Mouse (Mus musculus): Measurements from ENCODE around the gene Esrra.

Esrra gene

DNA sequence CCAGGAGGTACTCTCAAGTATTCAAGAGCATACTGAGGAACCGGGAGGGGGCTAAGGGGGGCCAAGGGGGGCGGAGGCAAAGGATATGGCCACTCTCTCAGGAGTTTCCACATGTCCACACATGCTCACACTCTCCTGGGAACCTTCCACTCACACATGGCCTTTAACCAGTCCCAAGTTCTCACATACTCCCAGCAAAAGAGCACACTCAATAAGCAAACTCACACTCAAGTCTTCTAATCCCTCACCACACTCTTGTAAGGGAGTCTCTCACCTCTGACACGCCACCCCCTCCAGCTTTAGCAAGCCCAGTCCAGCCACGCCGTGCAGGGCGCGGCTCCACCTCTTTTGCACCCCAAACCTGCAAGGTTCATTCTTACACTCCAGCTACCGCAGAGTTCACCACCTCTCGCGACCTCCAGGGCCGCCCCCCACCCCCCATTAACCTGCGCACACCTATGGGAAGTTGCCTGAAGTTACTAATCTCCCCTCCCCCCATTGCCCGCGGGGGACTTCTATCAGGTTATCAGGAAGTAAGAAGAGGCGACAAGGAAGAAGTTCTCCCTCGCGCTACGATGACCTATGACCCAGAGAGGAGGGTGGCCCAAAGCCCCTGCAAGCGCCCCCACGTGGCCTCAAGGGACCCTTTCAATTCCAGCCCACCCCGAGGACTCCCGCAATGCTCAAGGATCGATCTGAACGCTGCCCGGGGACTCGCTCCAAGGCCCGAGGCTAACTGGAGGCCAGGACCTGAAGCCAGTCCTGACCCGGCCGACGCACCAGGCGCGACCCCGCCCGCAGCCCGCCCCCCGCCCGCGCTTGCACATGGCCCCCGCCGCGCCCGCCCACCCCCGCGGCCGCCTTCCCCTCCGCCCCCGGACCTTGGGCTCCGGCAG is 624 bp downstream of the Esrra start:
- peak; percentile 87 for DNase-seq (ENCODE audit: low read depth, low spot score)

DNA sequence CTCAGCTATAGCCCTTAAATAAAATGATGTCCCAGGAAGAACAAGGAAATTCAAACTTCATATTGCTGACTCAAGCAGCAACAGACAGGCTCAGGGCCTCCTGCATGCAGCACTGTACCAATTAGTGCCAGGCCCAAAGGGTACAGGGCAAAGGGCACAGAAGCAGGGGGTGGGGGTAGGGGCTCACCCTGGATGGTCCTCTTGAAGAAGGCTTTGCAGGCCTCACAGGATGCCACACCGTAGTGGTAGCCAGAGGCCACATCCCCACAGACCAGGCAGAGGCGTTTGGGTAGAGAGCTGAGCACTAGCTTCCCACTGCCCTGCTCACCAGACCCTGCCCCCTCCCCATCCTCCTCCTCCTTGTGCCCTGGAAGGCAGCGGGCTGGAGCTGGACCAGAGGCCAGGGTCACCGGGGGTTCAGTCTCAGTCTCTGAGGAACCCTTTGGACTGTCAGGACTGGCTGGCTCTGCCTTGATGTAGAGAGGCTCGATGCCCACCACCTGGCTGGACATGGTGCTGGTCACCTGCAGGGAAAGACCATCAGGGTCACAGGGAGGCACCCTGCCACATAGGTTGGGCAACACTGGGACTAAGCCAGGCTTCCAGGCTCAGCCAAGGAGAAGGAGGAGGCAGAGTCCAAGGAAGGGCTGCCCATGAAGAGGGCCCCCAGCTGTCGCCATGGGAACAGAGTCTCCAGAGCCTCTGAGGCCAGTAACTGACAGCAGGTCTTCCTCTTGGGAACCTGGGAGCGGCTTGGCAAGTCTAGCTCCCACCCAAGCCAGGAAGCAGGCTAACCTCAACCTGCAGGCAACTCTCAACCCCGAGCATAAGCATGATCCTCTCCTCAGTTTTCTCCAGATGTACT is 1.5 kb downstream of the Esrra start:
- peak; percentile 49 for DNase-seq (ENCODE audit: low read depth, low spot score)

DNA sequence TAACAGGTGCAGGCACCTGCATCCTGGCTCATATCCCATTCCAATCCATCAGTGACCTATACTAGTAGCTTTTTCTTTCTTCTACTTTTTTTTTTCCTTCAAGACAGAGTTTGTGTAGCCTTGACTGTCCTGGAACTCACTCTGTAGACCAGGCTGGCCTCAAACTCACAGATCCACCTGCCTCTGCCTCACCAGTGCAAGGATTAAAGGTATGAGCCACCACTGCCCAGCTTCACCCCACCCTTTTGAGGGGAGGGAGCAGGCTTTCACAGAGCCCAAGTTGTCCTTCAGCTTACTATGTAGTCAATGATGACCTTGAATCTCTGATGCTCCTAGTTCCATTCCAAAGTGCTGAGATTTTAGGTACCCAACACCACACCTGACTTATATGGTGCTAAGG is 2.2 kb downstream of the Esrra start:
- no peak for DNase-seq (ENCODE audit: low read depth, low spot score)

DNA sequence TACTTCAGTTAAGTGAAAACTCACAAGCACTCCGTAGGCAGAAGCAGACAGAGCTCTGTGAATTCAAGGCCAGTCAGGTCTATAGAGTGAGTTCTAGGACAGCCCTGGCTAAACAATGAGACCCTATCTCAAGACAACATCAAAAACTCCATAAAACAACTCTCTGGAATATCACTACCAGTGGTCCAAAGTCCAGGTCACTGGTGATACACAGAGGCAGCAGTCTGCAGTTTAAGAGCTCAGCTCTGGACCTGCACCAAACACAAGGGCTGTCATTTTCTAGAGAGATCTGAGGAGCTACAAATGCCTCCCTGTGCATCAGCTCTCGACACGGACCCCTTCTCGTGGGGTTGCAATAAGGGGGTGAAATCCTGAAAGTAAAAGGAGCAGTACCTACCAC is 3.3 kb downstream of the Esrra start:
- DNase-seq (ENCODE audit: low read depth, low spot score): no peak

DNA sequence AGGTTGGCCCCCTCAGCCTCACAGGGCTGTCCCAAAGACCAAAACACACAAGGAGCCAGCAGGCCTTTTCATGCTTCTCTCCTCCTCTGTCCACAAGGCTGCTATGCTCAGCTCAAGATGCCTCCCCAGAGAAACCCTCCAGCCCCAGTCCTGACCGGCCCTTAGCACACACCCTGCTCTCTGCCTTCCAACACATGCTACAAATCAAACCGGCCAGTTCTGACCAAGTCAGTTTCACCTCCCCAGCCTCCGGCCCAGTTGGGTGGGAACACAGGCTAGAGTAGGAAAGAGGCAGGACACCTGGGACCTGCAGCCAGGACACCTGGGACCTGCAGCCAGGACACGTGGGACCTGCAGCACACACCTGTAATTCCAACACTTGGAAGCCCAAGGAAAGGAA is 5.1 kb downstream of the Esrra start:
- DNase-seq (ENCODE audit: low read depth, low spot score): no peak

DNA sequence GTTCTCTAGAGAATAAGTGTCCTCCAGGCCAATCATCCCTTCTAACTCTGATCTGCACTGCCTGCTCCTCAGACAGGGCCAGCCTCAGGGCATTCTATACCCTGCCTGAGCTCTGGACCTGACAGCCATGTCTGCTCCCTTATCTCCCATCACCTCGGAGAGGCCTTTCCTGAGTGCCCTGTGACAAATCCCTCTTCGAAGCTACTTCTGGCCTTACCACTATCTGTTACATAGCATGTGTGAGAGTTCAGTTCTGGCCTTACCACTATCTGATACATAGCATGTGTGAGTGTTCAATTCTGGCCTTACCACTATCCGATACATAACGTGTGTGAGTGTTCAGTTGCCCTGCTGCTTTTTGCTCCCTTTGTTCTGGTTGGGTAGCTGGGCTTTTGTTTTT is 6.3 kb downstream of the Esrra start:
- DNase-seq (ENCODE audit: low read depth, low spot score): no peak

DNA sequence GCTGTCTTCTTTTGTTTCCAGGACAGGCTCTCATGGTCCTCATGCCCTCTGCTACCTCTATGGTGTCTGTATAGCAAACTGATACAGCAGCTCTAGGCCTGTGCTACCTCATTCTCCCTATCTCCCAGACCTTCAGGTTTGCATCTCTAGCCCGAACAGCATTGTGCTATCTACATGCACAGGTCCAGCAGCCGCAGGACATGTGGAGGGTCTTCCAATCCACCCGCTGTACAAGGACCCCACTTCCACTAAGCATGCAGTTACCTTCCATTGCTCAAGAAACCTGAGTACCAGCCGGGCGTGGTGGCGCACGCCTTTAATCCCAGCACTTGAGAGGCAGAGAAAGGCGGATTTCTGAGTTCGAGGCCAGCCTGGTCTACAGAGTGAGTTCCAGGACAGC is 7.1 kb downstream of the Esrra start:
- DNase-seq (ENCODE audit: low read depth, low spot score): no peak

DNA sequence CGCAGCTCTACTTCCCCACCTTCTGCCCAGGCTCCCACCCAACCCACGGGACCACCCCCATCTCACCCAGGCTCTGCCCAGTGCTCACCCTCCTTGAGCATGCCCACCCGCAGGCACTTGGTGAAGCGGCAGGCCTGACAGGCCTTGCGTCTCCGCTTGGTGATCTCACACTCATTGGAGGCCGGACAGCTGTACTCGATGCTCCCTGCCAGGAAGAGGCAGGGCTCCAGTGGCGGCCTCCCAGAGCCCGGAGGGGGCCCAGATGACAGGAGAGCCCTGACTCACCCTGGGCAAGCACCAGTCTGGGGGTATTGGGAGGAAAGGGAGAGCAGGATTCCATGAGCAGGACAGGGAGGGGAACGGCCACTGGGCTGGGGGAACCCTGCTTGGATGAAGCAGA is 7.6 kb downstream of the Esrra start:
- DNase-seq (ENCODE audit: low read depth, low spot score): no peak

DNA sequence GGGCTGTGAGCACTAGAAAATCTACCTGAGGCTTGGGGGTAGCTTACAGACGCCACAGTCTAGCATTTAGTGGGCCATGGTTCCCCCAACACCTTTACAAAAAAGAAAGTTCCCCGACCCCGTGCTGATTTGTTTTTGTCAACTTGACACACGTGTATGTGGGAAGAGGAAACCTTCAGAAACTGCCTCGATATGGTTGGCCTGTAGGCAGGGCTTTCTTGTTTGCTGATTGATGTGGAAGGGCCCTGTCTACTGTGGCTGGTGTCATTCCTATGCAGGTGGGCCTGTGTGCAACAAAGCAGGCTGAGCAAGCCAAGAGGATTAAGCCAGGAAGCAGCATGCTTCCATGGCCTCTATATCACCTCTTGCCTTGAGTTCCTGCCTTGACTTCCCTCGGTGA is 8.6 kb downstream of the Esrra start:
- DNase-seq (ENCODE audit: low read depth, low spot score): no peak

DNA sequence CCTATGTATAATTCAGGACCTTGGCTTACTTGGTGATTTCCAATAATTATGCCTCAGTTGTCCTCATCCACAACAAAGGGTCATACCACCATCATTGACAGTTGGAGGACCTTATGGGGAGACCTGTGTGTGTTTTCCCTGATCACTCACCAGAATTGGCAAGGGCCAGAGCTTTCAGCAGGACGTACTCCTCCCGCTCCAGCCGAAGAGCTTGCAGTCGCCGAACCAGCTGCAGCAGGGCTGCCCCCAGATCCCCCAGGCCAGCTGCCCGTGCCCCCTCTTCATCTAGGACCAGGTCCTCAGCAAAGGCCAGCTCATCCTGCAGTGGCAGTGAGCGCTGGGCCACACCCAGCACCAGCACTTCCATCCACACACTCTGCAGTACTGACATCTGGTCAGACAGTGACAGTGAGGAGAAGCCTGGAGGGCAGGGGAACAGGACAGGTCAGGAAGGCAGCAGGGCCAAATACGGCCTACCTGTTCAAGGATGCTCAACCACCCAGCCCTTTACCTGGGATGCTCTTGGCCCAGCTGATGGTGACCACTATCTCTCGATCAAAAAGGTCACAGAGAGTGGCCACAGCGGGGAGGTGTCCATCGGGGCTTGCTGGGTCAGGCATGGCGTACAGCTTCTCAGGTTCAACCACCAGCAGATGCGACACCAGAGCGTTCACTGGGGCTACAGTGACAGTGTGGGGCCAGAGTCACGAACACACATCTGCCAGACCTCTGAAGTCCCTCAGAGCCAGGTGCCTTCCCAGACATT is 9.2 kb downstream of the Esrra start:
- DNase-seq (ENCODE audit: low read depth, low spot score): no peak

DNA sequence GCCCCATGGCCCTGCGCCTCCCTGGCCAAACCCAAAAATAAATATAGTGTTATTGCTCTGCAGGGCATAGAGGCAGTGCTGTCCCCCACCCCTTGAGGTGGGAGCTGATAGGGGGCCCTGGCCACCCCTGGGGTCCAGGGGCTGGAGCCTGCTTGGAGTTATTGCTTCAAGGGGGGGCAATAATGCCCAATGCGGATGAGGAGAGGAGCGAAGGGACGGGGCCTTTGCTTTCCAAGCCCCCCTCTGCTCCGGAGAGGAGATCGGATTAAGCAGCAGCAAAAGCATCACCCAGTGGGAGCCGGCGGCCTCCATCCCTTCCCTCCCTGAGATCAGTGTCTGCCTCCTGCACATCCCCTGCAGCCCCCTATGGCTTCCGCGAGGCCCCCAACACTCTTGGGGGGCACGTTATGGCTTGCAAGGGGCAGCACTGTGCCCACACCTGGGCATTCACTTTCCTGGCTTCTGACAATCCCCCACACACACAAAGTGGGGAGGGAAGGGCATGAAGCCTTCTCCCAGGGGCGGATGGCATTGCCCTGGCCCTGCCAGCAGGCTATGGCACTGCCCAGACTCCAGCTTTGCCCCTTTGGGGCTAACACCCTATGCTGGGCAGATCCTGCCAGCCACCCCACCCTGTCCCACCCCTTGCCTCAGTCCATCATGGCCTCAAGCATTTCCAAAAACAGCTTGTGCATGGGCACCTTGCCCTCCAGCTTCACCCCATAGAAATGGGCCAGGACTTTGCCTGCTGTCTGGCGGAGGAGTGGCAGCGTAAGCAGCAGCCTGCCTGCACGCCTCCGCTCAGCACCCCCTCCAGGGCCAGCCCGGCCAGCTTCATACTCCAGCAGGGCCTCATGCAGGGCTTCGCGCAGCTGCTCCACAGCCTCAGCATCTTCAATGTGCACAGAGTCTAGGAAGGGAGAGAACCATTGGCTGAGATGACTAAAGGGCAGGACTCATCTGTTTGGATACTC is 10.2 kb downstream of the Esrra start:
- DNase-seq (ENCODE audit: low read depth, low spot score): no peak

DNA sequence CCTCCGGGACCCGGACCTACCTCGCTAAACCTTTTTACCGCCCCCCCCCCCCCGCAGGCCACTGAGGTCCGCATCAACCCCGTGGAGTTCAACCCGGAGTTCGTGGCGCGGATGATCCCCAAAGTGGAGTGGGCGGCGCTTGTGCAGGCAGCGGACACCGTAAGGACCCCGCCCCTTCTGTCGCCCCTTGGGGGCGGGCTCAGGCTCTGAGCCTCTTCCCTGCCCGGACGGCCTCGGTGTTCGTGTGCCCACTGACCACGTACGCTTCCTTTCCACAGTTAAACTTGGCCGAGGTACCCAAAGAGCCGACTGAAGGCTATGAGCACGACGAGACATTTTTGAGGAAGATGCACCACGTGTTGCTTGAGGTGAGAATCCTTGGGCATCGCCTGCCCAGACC is 11.3 kb downstream of the Esrra start:
- peak; percentile 73 for DNase-seq (ENCODE audit: low read depth, low spot score)

DNA sequence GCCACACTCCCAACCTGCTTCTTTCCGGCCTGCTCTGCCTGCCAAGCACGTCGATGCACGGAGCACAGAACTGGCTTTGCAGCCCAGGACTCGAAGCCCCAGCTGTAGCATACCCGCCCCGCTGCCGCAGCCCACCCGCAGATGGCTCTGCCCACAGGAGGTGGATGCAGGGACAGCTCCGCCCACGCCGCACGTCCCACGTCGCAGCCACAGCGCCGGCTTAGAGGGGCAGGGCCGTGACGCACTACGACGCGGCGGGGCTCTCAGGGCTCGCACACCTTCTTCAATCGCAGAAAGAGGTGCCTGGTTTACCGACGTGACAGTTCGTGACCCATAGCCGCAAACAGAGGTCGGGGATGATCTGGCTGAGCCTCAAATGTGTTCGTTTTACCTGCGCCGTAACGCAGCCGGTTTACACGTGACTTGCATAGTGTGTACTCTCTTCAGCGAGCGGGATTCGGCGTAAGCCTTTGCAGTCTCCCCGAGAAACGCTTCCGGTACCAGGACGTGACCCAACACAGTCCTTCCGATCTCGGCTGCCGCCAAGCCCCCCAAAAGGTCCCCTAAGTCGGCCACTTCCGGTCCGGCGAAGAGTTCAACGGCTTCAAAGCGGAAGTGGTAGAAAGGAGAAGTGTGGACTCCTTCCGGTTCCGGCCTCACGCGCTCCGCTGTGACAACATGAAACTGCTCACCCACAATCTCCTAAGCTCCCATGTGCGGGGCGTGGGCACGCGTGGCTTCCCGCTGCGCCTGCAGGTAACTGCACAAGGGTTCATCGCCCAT is 11.9 kb downstream of the Esrra start, which contains the start of the genes Trmt112 and Prdx5:
Gene Trmt112 (plus strand): TSS at position 192 of the 783 bp plus-strand sequence.
Gene Prdx5 (minus strand): TSS at position 600 of the 783 bp plus-strand sequence.
- peak; percentile 98 for DNase-seq (ENCODE audit: low read depth, low spot score)

DNA sequence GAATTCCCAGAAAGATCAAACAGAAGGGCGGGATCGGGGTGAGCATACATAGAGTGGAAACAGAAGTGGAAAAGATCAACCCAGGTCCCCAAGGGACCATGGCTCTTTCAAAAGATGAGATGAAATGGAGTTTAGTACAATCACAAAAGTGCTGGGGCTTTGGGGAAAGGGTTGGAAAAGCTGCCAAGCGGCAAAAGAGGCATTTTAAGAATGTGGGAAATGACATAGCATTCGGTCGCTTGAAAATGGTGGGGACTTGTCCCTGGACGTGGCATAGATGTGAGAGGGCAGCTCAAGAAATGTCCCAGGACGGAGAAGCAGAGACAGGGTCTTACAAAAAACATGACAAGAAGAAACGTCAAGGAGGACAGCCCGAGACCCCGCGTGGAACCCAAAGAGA is 12.6 kb downstream of the Esrra start:
- DNase-seq (ENCODE audit: low read depth, low spot score): peak; percentile 29

DNA sequence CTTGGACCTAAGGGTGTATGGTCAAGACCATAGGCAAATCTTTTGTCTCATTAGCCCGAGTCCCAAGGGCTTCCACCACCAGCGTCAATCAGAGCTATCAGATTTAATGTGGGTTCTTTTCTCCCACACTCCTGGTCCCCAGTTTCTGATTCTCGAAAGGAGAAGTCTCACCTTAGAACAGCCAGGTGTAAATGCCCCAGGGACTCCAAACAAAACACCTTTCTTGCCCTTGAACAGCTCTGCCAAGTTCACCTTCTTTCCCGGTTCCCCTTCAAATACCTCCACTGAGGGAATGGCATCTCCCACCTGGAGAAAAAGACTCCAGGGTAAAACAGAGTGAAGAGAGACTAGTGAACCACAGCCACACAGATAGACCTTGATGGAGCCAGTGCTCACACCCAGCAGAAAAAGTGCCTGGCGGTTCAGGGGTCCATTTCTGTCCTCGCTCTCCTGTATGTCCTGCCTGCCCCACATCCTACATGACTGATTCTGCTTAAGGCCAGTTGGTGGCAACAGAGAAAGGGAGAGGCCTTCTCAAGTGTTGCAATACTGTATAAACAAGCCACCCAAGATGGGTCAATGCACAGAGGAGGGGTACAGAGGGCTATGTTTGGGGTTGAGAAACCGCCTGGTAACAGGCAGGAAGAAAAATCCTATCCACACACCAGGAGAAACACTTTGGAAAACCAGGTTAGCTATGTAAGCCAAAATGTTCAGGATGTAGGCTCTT is 13.6 kb downstream of the Esrra start:
- DNase-seq (ENCODE audit: low read depth, low spot score): no peak

DNA sequence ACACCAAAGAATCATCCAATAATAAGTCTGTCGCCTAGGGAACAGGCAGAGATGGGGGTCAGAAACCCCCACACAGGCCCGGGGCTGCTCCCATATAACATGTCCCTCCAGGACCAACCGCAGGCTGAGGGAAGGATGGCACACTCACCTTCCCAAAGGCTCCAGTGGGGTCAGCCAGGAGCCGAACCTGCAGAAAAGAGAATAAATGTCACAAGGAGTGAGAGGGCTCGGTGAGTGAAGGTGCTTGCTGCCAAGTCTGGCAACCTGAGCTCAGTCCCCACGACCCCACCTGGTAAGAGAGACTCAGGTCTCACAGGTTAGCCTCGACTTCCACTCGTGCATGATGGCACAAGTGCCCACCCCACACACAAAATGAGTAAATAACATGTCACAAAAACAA is 14.5 kb downstream of the Esrra start:
- no peak for DNase-seq (ENCODE audit: low read depth, low spot score)

DNA sequence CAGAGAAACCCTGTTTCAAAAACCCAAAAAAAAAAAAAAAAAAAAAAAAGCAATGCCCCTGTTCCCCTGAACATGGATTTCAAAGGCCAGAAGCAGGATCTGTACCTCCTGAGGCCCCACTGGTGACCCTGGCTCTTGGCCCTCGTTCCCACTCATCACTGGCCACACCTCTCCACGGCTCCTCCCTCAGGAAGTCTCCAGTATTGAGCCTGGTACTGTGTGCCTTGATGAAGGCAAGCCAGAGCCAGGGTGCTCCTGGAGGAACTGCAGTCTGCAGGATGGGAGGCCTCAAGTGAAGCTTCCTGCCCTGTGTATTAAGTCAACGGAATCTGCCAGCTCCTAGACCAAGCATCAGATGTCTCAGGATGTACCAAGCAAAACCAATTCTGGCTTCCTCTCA is 15.4 kb downstream of the Esrra start:
- DNase-seq (ENCODE audit: low read depth, low spot score): no peak

DNA sequence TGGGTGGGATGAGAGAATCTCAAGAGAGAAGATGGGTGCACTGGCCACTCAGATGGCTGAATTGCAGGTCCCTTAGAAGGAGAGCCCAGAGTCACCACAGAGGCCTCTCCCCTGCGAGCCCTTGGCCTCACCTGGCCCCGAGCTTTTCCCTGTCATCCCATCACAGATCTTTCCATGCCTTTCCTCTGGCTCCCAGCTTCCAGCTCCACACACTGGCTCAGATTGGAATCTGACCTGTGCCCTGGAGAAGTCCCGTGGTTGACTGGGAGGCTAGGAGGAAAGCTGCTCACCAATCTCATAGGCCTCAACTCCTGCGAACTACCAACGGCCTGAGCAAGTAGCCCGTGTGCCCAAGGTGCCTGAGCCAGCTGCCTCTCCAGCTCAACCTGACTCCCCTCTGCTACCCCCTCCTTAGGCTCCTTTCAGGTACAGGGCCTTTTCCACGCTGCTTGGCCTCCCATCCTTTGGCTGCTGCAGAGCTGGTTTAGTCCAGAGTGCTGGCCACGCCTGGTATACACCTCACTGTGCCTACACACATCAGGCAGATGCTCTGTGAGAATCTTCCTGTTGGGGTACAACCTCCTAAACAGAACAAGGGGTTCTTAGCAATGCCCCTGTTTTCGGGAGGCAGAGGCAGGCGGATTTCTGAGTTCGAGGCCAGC is 16.0 kb downstream of the Esrra start:
- DNase-seq (ENCODE audit: low read depth, low spot score): no peak

DNA sequence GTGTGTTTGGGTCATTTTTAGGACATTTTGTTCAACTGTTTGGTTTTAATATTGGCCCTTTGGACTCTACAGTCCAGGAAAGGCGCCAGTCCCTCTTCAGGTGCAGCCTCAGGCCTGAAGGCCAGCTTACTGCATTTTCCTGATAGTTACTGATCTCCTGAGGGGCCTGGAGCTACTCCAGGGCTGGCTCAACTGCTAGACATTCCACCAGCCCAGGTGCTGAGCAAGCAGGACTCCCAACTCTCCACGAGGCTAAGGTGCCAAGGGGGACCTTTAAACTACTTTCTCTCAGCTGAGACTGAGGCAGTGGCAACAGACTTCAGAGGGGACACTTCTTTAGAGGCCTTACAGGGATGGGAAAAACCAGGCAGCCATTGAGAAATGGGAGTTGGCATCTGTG is 16.8 kb downstream of the Esrra start:
- no peak for DNase-seq (ENCODE audit: low read depth, low spot score)

Data from R1 (cell line).